Mouse (Mus musculus) cerebellum, adult 2 months (tissue): ENCODE data around the gene Wwox.

Experiments used
- CTCF ChIP-seq: fragments of 200-500 bp; IDR thresholded peaks from 2 replicates; pipeline ENCODE4 v1.5.1; 2011; ENCODE audit warnings: low read depth, mild to moderate bottlenecking, control low read depth, low read length, moderate library complexity, borderline replicate concordance; ENCODE audit not compliant: insufficient read depth
- POLR2A ChIP-seq: fragments of 200-500 bp; IDR thresholded peaks from 2 replicates; pipeline ENCODE4 v1.6.1; 2011; ENCODE audit warnings: low read length, control low read depth, borderline replicate concordance; ENCODE audit not compliant: insufficient read depth

DNA sequence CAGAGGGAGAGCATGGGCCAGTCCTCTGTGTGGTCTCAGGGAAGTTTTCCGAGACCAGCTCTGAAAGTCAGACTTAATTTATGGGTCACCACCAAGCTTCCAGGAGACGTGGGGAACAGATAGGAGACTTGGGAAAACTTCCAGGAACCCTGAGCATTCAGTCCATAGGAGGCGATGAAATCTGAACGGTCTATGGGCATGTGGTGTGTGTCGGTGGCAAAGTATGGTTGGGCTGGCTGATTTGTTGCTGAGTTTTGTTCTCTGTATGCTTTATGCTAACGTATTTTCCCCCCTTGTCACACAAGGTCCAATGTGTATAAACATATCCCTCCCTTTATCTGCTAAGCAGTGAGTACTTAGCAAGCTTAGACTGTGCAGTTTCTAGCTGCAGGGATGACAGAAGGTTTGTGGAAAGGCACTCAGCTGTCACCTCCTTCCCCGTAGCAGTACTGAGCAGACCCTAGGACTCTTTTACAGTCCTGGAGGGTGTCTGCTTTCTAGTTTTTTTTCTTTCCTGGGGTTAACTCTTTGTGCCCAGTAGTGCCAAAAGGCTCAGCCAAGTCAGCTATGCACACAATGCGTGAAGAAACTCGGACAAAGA, 179.6 kb downstream of the Wwox start:
- TF ChIP-seq POLR2A (no peak), CTCF (no peak)
